Mouse (Mus musculus) liver, adult (tissue): ENCODE measurements at regions not wholly inside any gene's neighbourhood (a gene's known extent, or its start where the extent isn't known, plus 50 kb on each side); places are given as distances from the start of the nearest gene placed in this dataset.

ENCODE experiments used
- GATA4 ChIP-seq: IDR thresholded peaks from 2 replicates; pipeline ENCODE4 v1.6.1; 2014; ENCODE audit warnings: mild to moderate bottlenecking, low read length; ENCODE audit not compliant: insufficient replicate concordance

DNA sequence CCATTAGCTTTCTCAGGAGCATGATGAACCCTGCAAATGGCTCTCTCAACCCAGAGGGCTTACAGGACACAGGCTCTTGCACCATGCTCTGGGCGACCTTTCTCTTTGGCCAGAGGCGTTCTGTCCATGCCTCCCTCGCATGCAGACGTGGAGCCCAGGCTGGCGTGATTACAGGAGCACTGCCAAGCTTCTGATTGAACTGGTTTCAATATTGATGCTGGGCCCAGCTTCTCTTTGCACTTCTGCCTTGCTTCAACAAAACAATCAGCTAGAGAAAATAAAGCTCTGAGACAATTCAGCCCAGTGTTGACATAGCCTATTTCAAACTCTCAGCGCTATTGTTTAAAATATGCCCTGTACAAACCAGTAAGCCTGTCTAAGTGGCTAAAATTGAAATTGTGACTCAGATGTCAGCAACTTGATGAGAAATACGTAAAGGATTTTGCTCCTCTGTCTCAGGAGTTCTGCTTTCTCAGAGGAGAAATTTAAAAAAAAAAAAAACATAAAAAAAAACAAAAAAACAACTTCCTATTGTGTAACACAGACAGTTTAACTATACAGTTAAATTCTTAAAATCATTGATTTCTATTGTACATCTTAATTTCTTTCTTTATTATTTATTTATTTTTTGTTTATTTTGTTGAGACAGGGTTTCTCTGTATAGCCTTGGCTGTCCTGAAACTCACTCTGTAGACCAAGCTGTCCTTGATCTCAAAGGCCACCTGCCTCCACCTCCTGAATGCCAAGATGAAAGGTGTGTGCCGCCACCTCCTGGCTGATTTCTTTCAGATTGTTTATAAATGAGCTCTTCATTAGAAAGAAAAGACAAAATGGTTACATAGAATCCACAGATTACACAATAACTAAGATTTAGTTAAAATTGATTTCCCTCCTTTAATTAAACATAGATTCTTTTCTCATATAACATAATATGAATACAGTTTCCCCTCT lies 96.9 kb upstream of the Enpep start:
- no peak for TF ChIP-seq GATA4

DNA sequence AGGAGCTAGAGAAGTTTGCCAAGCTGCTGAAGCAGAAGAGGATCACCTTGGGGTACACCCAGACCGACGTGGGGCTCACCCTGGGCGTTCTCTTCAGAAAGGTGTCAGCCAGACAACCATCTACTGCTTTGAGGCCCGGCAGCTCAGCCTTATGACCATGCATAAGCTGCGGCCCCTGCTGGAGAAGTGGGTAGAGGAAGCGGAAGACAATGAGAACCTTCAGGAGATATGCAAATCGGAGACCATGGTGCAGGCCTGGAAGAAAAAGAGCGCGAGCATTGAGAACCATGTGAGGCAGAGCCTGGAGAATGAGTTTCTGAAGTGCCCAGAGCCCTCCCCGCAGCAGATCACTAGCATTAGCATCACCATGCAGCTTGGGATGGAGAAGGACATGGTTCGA lies 98.1 kb upstream of the Elovl6 start:
- TF ChIP-seq GATA4 = no peak

DNA sequence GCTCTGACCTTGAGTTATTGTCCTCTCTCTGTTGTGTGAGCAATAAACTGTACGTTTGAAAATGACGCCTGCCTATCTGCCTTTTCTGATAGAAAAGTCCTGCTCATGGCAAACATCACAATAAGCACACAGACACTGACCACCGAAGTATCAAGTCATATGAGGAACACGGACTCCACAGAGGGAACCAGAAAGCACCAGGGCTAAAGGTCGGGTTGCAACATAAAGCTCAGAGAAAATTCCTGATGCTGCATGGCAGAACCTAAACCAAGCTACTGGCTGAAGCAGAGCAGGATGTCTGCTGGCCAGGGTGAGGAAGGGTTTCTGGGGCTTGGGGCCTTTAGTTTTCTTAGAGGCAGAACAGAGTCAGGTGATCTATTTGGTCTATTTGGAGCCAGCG lies 94.5 kb upstream of the Elovl6 start:
- TF ChIP-seq GATA4 = no peak

DNA sequence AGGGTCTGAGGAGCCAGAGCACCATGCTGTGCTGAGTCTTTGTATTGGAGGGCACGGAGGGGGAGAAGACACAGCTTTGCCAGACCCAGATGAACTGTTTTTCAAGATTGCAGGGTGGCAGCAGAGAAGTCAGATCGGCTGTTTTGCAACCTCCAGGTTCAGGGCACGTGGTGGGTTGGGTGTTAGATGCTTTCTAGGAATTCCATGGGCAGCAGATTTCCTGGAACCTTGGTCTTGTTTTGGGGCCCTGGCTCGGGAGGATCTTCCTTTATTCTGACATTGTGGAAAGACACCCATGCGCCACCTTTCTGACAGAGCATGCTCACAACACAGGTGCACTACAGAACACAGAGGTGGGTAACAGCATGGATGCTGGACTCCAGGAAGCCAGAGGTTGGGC lies 89.4 kb upstream of the Elovl6 start:
- TF ChIP-seq GATA4 = no peak

DNA sequence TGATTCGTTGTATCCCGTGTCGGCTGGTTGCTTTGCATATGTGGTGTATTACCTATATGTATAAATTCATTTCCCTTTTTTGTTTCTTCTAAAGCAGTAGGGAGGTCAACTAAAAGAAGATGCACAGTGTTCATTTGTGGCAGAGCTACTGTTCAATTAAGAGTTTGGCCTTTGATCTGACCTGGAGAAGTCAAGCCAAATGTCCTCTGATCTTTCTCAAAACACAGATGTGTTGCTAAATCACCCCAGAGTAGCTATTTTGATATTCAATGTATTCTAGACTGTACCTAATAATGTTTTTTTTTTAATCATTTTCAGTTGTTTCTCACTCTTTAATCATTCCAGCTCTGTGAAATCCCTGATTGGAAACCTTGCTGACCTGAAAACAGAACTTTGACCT lies 87.9 kb upstream of the Elovl6 start:
- TF ChIP-seq GATA4 = no peak

DNA sequence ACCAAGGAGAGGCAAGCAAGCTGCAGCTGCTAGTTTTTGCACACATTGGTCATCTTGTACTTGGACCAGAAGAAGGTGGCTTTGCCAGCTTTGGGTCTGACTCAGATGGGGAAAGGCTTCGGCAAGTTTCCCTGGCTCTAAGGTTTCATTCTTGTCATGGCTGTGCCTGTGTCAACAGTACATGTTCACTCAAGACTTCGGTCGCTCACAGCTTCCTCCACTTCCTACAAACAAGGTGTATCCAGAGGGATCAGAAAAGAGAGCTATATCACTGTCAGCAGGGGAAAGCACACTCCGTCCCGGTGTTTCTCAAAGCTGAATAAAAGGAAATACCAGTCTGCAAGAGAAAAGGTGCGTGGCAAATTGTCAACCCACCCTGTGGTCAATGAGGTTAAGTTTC lies 86.2 kb upstream of the Elovl6 start:
- TF ChIP-seq GATA4 = no peak

DNA sequence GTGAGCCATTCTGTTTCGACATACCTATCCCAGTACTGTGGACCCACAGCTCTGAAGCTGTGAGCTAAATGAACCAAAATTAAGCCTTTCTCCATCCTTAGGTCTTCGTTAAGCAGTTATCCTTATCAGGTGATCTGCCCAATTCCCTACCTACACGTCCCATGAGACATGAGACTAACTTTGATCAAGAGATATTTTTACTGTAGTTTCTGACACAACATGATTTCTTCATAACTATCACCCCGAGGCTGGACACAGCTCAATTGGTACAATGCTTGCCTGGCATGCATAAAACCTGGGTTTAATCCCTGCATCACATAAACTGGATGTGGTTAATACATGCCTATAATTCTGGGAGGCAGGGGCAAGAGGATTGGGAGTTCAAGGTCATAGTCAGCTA lies 82.2 kb upstream of the Elovl6 start:
- TF ChIP-seq GATA4 = no peak

DNA sequence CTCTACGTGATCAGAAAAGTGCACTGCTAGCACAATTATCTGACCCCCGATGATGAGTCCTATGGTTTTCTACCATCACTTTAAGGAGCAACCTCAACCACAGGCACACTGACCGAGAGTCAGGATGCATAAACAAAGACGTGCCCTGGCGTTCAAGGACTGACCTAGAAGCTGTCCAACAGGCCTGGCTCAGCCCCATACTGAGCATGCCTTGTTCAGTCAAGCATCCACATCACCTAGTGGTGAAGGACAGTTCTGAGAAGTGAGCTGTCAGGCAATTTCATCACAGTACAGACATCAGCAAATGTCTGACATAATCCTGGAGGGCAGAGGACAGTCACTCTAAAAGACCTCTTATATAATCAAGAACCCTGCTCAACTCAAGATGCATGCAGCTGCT lies 81.5 kb upstream of the Elovl6 start:
- no peak for TF ChIP-seq GATA4

DNA sequence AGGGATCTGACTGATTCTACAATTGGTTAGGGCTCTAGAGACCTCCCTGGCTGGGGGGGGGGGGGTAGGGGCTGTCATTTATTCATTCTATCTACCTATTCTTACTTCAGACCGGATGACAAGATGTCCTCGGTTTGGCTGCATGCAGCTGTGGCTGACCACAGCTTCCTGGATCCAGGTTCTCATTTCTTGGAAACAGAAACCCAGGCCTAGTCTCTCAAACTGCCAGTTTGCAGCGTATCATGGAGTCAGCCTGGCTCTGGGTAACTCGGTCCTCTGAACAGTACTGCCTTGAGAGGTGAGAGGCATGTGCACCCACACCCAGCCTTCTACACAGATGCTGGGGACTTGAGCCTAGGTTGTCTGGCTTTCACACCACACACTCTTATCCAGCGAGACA lies 62.1 kb upstream of the Elovl6 start:
- no peak for TF ChIP-seq GATA4

DNA sequence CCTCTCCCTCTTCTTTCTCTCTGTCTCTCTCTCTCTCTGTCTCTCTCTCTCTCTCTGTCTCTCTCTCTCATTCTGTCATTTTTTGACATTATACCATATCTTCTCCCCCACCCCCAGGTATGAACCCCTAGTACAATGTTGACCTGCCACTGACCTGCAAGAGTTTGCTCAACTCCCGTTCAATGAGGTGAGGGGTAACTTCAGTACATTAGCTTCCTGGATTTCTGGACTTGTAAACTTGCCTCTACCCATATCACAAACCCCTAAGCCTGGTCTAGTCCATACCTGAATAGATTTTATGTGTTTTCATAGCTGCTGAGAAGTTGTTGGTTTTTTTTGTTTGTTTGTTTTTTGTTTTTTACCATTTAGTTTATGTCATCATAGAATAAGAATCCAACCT lies 60.8 kb upstream of the Elovl6 start:
- TF ChIP-seq GATA4 = no peak

DNA sequence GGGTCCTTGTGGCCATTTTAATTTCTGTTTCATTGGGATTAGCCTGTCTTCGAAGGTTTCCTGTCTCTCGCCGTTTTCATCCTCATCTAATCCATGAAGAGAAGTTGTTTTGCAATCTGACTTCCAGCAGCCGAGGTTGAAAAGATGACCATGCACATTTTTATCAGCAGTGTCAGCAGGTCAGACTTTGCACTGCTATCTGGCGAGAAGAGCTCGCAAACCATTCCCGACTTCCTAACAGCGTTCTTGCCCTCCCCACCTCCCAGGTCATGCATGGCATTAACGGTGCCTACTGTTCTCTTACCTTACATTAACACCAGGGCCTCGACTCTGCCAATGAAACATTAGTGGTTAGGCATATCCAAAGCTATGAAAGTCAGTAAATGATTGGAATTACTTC lies 60.1 kb upstream of the Elovl6 start:
- TF ChIP-seq GATA4 = peak; percentile 90

DNA sequence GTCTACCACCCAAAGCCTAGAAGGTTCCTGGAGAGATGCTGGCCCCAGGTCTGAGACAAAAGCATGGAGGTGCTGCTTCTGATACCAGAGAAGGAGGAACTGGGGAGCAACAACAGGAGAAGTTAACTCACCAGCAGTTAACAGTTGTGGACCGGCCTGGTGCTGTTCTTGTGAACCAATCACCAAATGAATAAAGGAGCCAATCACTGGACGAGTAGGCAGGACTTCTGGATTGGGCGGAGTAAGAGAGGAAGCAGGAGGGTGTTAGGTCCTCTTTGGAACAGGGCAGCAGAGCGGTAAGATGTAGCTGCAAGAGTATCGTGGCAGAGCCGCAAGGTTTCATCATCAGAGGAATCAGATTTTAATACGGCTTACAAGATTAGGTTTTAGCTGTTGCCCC lies 57.7 kb upstream of the Elovl6 start:
- TF ChIP-seq GATA4 = no peak

DNA sequence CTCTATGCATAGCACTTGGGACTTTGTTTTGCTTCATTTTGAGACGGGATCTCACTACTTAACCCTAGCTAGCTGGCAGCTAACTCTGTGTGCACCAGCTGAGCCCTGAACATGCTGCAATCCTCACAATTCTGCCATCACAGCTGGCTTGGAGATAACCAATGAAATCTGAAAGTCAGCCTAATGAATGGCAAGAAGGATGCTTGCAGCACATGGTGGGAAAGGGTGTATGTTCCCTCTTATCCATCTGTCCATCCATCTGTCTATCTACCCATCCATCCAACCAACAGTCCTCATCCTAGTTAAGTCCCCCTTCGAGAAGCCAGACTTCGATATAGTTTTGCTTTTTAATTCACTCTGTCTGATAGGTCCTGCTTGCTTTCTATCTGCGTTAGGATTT lies 55.9 kb upstream of the Elovl6 start:
- no peak for TF ChIP-seq GATA4

DNA sequence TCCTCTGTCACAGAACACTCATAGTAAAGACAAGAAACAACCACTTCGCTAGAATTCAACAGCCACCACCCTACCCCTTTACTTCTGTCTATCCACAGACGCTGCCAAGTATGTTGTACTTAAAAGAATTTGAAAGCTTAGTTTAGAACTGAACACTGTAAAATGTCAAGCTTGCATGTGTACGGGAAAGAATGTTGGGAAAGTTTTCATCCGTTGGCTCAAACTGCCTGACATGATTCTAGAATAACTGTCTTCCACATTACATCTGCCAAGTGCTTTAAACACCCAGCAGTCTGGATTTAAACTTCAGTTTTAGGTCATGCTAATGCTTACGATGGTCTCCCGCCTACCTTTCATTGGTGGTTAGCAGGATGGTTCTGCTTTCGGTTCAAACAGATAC lies 54.1 kb upstream of the Elovl6 start:
- TF ChIP-seq GATA4 = no peak

DNA sequence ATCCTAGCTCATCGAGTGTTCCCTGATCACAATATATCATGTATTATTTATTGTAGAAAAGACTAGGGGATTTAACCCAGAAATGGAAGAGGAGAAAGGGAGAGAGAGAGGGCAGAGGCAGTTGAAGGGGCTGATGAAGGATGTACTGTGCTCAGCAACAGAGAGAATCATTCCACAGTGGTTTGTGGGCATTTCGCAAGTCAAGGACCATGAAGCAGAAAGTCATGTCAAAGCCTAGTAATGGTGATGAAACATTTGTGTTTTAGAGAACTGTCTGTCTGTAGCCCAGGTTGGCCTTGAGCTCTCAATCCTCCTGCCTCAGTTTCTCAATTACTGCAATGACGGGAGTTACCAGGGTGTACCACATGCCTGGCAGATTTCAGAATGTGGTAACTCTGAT lies 50.9 kb upstream of the Elovl6 start:
- no peak for TF ChIP-seq GATA4
